ENCODE assay signal across 9 mouse cellular contexts in genomic region chr4:116787985-116788760, GRCm38 (mm10). TPM values are rescaled to one million over a fixed set of nuclear protein-coding genes. Genes with fewer than 3 reads are reported as not detected.
DNase-seq lines count a peak whose midpoint lies in the region; ATAC-seq and TF ChIP-seq lines count a peak whose summit lies in the region.
"Had no signal": no experiment of that assay in that cellular context is flagged by ENCODE, and none has a peak within 500 bp of the region (broad histone marks: within the 10 kb centered on the region; RNA-seq: fewer than 3 reads in every experiment).

No protein-coding gene starts in this region.

- H3K9ac ChIP-seq in forebrain, embryonic 13.5 days = 0 out of 2 replicates have a peak overlapping the region, but pooled peaks have one; percentile 12
- H3K9ac ChIP-seq in liver, embryonic 13.5 days = no peak overlapping the region
- no peak overlapping the region for H3K9ac ChIP-seq in stomach, embryonic 15.5 days
- no peak overlapping the region for H3K9ac ChIP-seq in hindbrain, embryonic 14.5 days
- H3K9ac ChIP-seq: kidney, embryonic 15.5 days had no signal

- no peaks in the 10 kb centered on the region for H3K4me1 ChIP-seq in forebrain, embryonic 13.5 days
- H3K4me1 ChIP-seq in forebrain, embryonic 10.5 days = no peaks in the 10 kb centered on the region; the same call in 1 of the 2 replicates
- peaks cover 9% of the 10 kb centered on the region; the same call in 1 of the 2 replicates for H3K4me1 ChIP-seq in liver, embryonic 13.5 days (replicated peaks)
- 0 out of 2 replicates have a peak, but pooled peaks cover 4% of the 10 kb centered on the region for H3K4me1 ChIP-seq in stomach, embryonic 15.5 days
- no peaks in the 10 kb centered on the region for H3K4me1 ChIP-seq in hindbrain, embryonic 14.5 days (replicated peaks; ENCODE audit: control insufficient read depth, insufficient read depth, low read length)
- H3K4me1 ChIP-seq in thymus, adult 2 months (replicated peaks; ENCODE audit: control insufficient read depth, insufficient read depth, low read length) = no peaks in the 10 kb centered on the region
- H3K4me1 ChIP-seq: kidney, embryonic 15.5 days had no signal

- no peak overlapping the region for H3K27ac ChIP-seq in forebrain, embryonic 13.5 days
- no peak overlapping the region for H3K27ac ChIP-seq in forebrain, embryonic 10.5 days
- H3K27ac ChIP-seq in liver, embryonic 13.5 days = peak overlapping the region; percentile 18; the same call in 1 of the 2 replicates
- H3K27ac ChIP-seq in stomach, embryonic 15.5 days = peak overlapping the region; percentile 60
- no peak overlapping the region for H3K27ac ChIP-seq in hindbrain, embryonic 14.5 days
- no peak overlapping the region for H3K27ac ChIP-seq in thymus, adult 2 months (ENCODE audit: control insufficient read depth, insufficient read depth, low read length)
- H3K27ac ChIP-seq: kidney, embryonic 15.5 days had no signal

- H3K4me2 ChIP-seq in forebrain, embryonic 13.5 days = no peak overlapping the region
- no peak overlapping the region for H3K4me2 ChIP-seq in liver, embryonic 13.5 days
- no peak overlapping the region for H3K4me2 ChIP-seq in stomach, embryonic 15.5 days
- H3K4me2 ChIP-seq in hindbrain, embryonic 14.5 days (replicated peaks) = no peak overlapping the region
- H3K4me2 ChIP-seq: kidney, embryonic 15.5 days had no signal

- no peaks in the 10 kb centered on the region for H3K9me3 ChIP-seq in forebrain, embryonic 13.5 days (replicated peaks)
- peaks cover 5% of the 10 kb centered on the region; the same call in 1 of the 2 replicates for H3K9me3 ChIP-seq in forebrain, embryonic 10.5 days
- H3K9me3 ChIP-seq in liver, embryonic 13.5 days (replicated peaks) = 0 out of 2 replicates have a peak, but pooled peaks cover 3% of the 10 kb centered on the region
- no peaks in the 10 kb centered on the region for H3K9me3 ChIP-seq in stomach, embryonic 15.5 days
- H3K9me3 ChIP-seq in hindbrain, embryonic 14.5 days (ENCODE audit: control insufficient read depth, low read length) = no peaks in the 10 kb centered on the region
- H3K9me3 ChIP-seq: kidney, embryonic 15.5 days had no signal

- no peaks in the 10 kb centered on the region for H3K27me3 ChIP-seq in forebrain, embryonic 13.5 days
- H3K27me3 ChIP-seq in forebrain, embryonic 10.5 days (ENCODE audit: poor library complexity, severe bottlenecking) = no peaks in the 10 kb centered on the region
- H3K27me3 ChIP-seq in liver, embryonic 13.5 days = no peaks in the 10 kb centered on the region
- no peaks in the 10 kb centered on the region for H3K27me3 ChIP-seq in stomach, embryonic 15.5 days (replicated peaks)
- no peaks in the 10 kb centered on the region for H3K27me3 ChIP-seq in hindbrain, embryonic 14.5 days (ENCODE audit: control insufficient read depth, insufficient read depth, low read length)
- no peaks in the 10 kb centered on the region for H3K27me3 ChIP-seq in thymus, adult 2 months (ENCODE audit: control insufficient read depth, insufficient read depth, low read length)
- H3K27me3 ChIP-seq: kidney, embryonic 15.5 days had no signal

- no peak for ATAC-seq in forebrain, embryonic 13.5 days
- no peak for ATAC-seq in liver, embryonic 13.5 days (ENCODE audit: low read depth)
- no peak for ATAC-seq in stomach, embryonic 15.5 days (ENCODE audit: insufficient read depth, low FRiP score, low read depth)
- ATAC-seq in hindbrain, embryonic 14.5 days (ENCODE audit: low FRiP score) = no peak

- WGBS in forebrain, embryonic 13.5 days = 41% methylated on average over 7 of the region's 7 CpGs
- WGBS in forebrain, embryonic 10.5 days = 43% methylated on average over 7 of the region's 7 CpGs
- WGBS in liver, embryonic 13.5 days (ENCODE audit: insufficient replicate concordance) = 25% methylated on average over 7 of the region's 7 CpGs
- WGBS in stomach, embryonic 15.5 days = 40% methylated on average over 7 of the region's 7 CpGs
- 38% methylated on average over 7 of the region's 7 CpGs for WGBS in hindbrain, embryonic 14.5 days
- 38% methylated on average over 7 of the region's 7 CpGs for WGBS in thymus, adult 2 months

- H3K36me3 ChIP-seq in forebrain, embryonic 13.5 days (ENCODE audit: poor library complexity, severe bottlenecking) = no peaks in the 10 kb centered on the region
- no peaks in the 10 kb centered on the region for H3K36me3 ChIP-seq in forebrain, embryonic 10.5 days (replicated peaks)
- no peaks in the 10 kb centered on the region for H3K36me3 ChIP-seq in liver, embryonic 13.5 days
- H3K36me3 ChIP-seq in stomach, embryonic 15.5 days = no peaks in the 10 kb centered on the region
- no peaks in the 10 kb centered on the region for H3K36me3 ChIP-seq in hindbrain, embryonic 14.5 days (replicated peaks; ENCODE audit: control insufficient read depth, insufficient read depth)
- H3K36me3 ChIP-seq in thymus, adult 2 months (ENCODE audit: control insufficient read depth, insufficient read depth, low read length) = no peaks in the 10 kb centered on the region
- H3K36me3 ChIP-seq: kidney, embryonic 15.5 days had no signal

- DNase-seq in forebrain, embryonic 10.5 days (ENCODE audit: extremely low spot score, low spot score) = no peak
- DNase-seq in retina, postnatal 1 day = peak; percentile 16
- no peak for DNase-seq in retina, embryonic 14.5 days (ENCODE audit: low spot score)
- DNase-seq in liver, embryonic 13.5 days = no peak
- DNase-seq in hindbrain, embryonic 14.5 days (ENCODE audit: low spot score) = no peak
- no peak for DNase-seq in thymus, adult 2 months

- no peak for TF ChIP-seq POLR2A in thymus, adult 2 months (IDR thresholded peaks at IDR 0.05; ENCODE audit: control insufficient read depth, extremely low read depth, insufficient read depth, low read length, poor library complexity)

- no peak overlapping the region for H3K4me3 ChIP-seq in forebrain, embryonic 13.5 days
- no peak overlapping the region for H3K4me3 ChIP-seq in forebrain, embryonic 10.5 days
- no peak overlapping the region for H3K4me3 ChIP-seq in liver, embryonic 13.5 days (replicated peaks)
- no peak overlapping the region for H3K4me3 ChIP-seq in stomach, embryonic 15.5 days (replicated peaks)
- no peak overlapping the region for H3K4me3 ChIP-seq in hindbrain, embryonic 14.5 days (replicated peaks; ENCODE audit: low read length)
- H3K4me3 ChIP-seq in thymus, adult 2 months (ENCODE audit: control insufficient read depth, insufficient read depth, low read length) = no peak overlapping the region
- H3K4me3 ChIP-seq: kidney, embryonic 15.5 days had no signal

- TF ChIP-seq CTCF in thymus, adult 2 months (IDR thresholded peaks at IDR 0.05; ENCODE audit: borderline replicate concordance, control insufficient read depth, extremely low read depth, insufficient read depth, low read length, poor library complexity) = no peak

RNA-seq across cellular contexts. Expression of gene Toe1, which starts 19.3 kb away (rescaled TPM):
- polyA plus RNA-seq in forebrain, embryonic 13.5 days (2015; fragmentation: Nextera tagmentation; extraction: Ambion mirVana) = 31.7 and 32.6 TPM in 2 replicates
- polyA plus RNA-seq in forebrain, embryonic 10.5 days (2016; fragmentation: Nextera tagmentation; extraction: Ambion mirVana) = 41.3 and 44.1 TPM in 2 replicates
- polyA plus RNA-seq in liver, embryonic 13.5 days (2015; fragmentation: Nextera tagmentation; extraction: Ambion mirVana) = 20.0 and 20.2 TPM in 2 replicates
- 32.5 and 33.0 TPM in 2 replicates for polyA plus RNA-seq in stomach, embryonic 15.5 days (2015; fragmentation: Nextera tagmentation; extraction: Ambion mirVana)
- polyA plus RNA-seq in hindbrain, embryonic 14.5 days (2014; fragmentation: Nextera tagmentation; extraction: Ambion mirVana) = 25.3 and 27.1 TPM in 2 replicates
- 42.8 and 44.8 TPM in 2 replicates for polyA plus RNA-seq in thymus, adult 2 months (2012; rRNA removed)

RNA-seq across cellular contexts. Expression of gene Mutyh, which starts 19.4 kb away (rescaled TPM):
- 14.8 and 16.6 TPM in 2 replicates for polyA plus RNA-seq in forebrain, embryonic 13.5 days (2015; fragmentation: Nextera tagmentation; extraction: Ambion mirVana)
- 30.4 and 30.6 TPM in 2 replicates for polyA plus RNA-seq in forebrain, embryonic 10.5 days (2016; fragmentation: Nextera tagmentation; extraction: Ambion mirVana)
- 3.9 and 4.0 TPM in 2 replicates for polyA plus RNA-seq in liver, embryonic 13.5 days (2015; fragmentation: Nextera tagmentation; extraction: Ambion mirVana)
- polyA plus RNA-seq in stomach, embryonic 15.5 days (2015; fragmentation: Nextera tagmentation; extraction: Ambion mirVana) = 11.9 and 13.2 TPM in 2 replicates
- polyA plus RNA-seq in hindbrain, embryonic 14.5 days (2014; fragmentation: Nextera tagmentation; extraction: Ambion mirVana) = 5.5 and 6.4 TPM in 2 replicates
- polyA plus RNA-seq in thymus, adult 2 months (2012; rRNA removed) = 31.6 and 32.0 TPM in 2 replicates

RNA-seq across cellular contexts. Expression of gene Hpdl, which starts 33.3 kb away (rescaled TPM):
- 0.85 and 0.94 TPM in 2 replicates for polyA plus RNA-seq in forebrain, embryonic 13.5 days (2015; fragmentation: Nextera tagmentation; extraction: Ambion mirVana)
- polyA plus RNA-seq in forebrain, embryonic 10.5 days (2016; fragmentation: Nextera tagmentation; extraction: Ambion mirVana) = 1.5 and 2.2 TPM in 2 replicates
- 0.53 and 0.58 TPM in 2 replicates for polyA plus RNA-seq in liver, embryonic 13.5 days (2015; fragmentation: Nextera tagmentation; extraction: Ambion mirVana)
- polyA plus RNA-seq in stomach, embryonic 15.5 days (2015; fragmentation: Nextera tagmentation; extraction: Ambion mirVana) = 1.2 and 1.7 TPM in 2 replicates
- polyA plus RNA-seq in hindbrain, embryonic 14.5 days (2014; fragmentation: Nextera tagmentation; extraction: Ambion mirVana) = 1.8 and 1.9 TPM in 2 replicates
- polyA plus RNA-seq in thymus, adult 2 months (2012; rRNA removed) = 0.58 and 0.73 TPM in 2 replicates

Comparison
In these comparisons a context has a peak if more than half of its experiments do, and no peak if none do; other contexts are left out.
1. H3K27ac ChIP-seq: peak in liver, embryonic 13.5 days (single experiment) and stomach, embryonic 15.5 days (single experiment); none in forebrain, embryonic 13.5 days (single experiment), forebrain, embryonic 10.5 days (single experiment), hindbrain, embryonic 14.5 days (single experiment) and thymus, adult 2 months (single experiment).